Mouse (Mus musculus) limb, embryonic 14.5 days (tissue): ENCODE measurements around the gene Coro7. TPM values are rescaled to one million over a fixed set of nuclear protein-coding genes. Genes with fewer than 3 reads are reported as not detected.

ENCODE experiments used
- ATAC-seq: fragments of 200-750 bp; cut with Nextera tagmentation; 2 replicates; pipeline ENCODE4 v1.8.0; 2017; ENCODE audit warnings: low read depth, moderate number of reproducible peaks, moderate TSS enrichment; ENCODE audit not compliant: low FRiP score
- DNase-seq: peaks from one replicate; pipeline ENCODE4 v3.0.0-alpha.2; 2015; ENCODE audit warnings: low spot score
- H3K27ac ChIP-seq: fragments of 300-500 bp; sonication (generic); replicated peaks from 2 replicates; pipeline ENCODE4 v1.5.1; 2014; ENCODE audit warnings: low read depth, mild to moderate bottlenecking, low read length, moderate library complexity, mixed read lengths
- H3K27me3 ChIP-seq: fragments of 300-500 bp; sonication (generic); 2 replicates; pipeline ENCODE4 v1.6.1; 2014; ENCODE audit warnings: low read length, mixed read lengths; ENCODE audit not compliant: control insufficient read depth, insufficient read depth
- H3K36me3 ChIP-seq: fragments of 300-500 bp; sonication (generic); 2 replicates; pipeline ENCODE4 v1.6.1; 2014; ENCODE audit warnings: mild to moderate bottlenecking, low read length, moderate library complexity, mixed read lengths; ENCODE audit not compliant: control insufficient read depth, insufficient read depth
- H3K4me1 ChIP-seq: fragments of 300-500 bp; sonication (generic); 2 replicates; pipeline ENCODE4 v1.6.1; 2014; ENCODE audit warnings: antibody characterized with exemption, low read length, mixed read lengths; ENCODE audit not compliant: control insufficient read depth, insufficient read depth
- H3K4me2 ChIP-seq: fragments of 300-500 bp; sonication (generic); replicated peaks from 2 replicates; pipeline ENCODE4 v1.6.1; 2014; ENCODE audit warnings: low read depth, mild to moderate bottlenecking, low read length, moderate library complexity; ENCODE audit not compliant: severe bottlenecking
- H3K4me3 ChIP-seq: fragments of 300-500 bp; sonication (generic); replicated peaks from 2 replicates; pipeline ENCODE4 v1.5.1; 2014; ENCODE audit warnings: low read length
- H3K9ac ChIP-seq: fragments of 300-500 bp; sonication (generic); 2 replicates; pipeline ENCODE4 v1.6.1; 2014; ENCODE audit warnings: mild to moderate bottlenecking, low read depth, low read length, moderate library complexity; ENCODE audit not compliant: severe bottlenecking
- H3K9me3 ChIP-seq: fragments of 300-500 bp; sonication (generic); 2 replicates; pipeline ENCODE4 v1.6.1; 2016; ENCODE audit warnings: low read length; ENCODE audit not compliant: control insufficient read depth
- POLR2A ChIP-seq: fragments of 200-500 bp; IDR thresholded peaks from 2 replicates; pipeline ENCODE4 v1.8.0; 2012; ENCODE audit warnings: inconsistent platforms, mild to moderate bottlenecking, moderate library complexity, borderline replicate concordance; ENCODE audit not compliant: insufficient read depth, insufficient read length; ENCODE audit errors: extremely low read depth
- WGBS: fragments of 180-500 bp; shearing (Covaris S2); extraction: QIAGEN DNeasy Blood & Tissue Kit; methylation state at CpG from one replicate; pipeline ENCODE4 v1.1.7; 2014; 5-methylcytosine and 5-hydroxymethylcytosine counted together
- polyA plus RNA-seq, 2 experiments: library from polyadenylated mRNA; depleted of rRNA in 1 of 2; stranded (reverse) in 1 of 2; unstranded in 1 of 2; fragments of >200 nt; fragmentation: Nextera tagmentation in 1 of 2; extraction: Ambion mirVana in 1 of 2; gene quantifications; 2 replicates each; pipeline versions ENCODE4 v1.2.1 to v1.2.3; 2012 to 2014

The Coro7 gene
- polyA plus RNA-seq, 2 experiments = 15.0 to 40.8 TPM

- Histone ChIP-seq H3K9ac (no peak overlapping the region), H3K4me1 (no peaks in the 10 kb centered on the region), H3K27ac (no peak overlapping the region), H3K4me2 (no peak overlapping the region), H3K36me3 (peaks cover 87% of the 10 kb centered on the region), H3K27me3 (no peaks in the 10 kb centered on the region), H3K4me3 (no peak overlapping the region), H3K9me3 (no peaks in the 10 kb centered on the region)
- no peak for TF ChIP-seq POLR2A
- no peak for DNase-seq
- 79% methylated on average over 1 of the region's 1 CpGs for WGBS
- ATAC-seq = no peak
Measured at GRCm38 (mm10) chr16:4615297-4615696, 64.3 kb downstream of the Coro7 start.

GRCm38 (mm10) chr16:4614639-4615038 lies 64.9 kb downstream of the Coro7 start:
- Histone ChIP-seq H3K9ac (no peak overlapping the region), H3K27me3 (no peaks in the 10 kb centered on the region), H3K27ac (no peak overlapping the region), H3K9me3 (no peaks in the 10 kb centered on the region), H3K36me3 (peaks cover 90% of the 10 kb centered on the region), H3K4me2 (no peak overlapping the region), H3K4me3 (no peak overlapping the region), H3K4me1 (no peaks in the 10 kb centered on the region)
- ATAC-seq (no peak), DNase-seq (no peak)
- 88% methylated on average over 3 of the region's 3 CpGs for WGBS
- no peak for TF ChIP-seq POLR2A

GRCm38 (mm10) chr16:4613736-4614135 lies 65.8 kb downstream of the Coro7 start:
- no peak overlapping the region for H3K4me2 ChIP-seq
- H3K4me3 ChIP-seq = no peak overlapping the region
- H3K36me3 ChIP-seq = peaks cover 94% of the 10 kb centered on the region
- no peaks in the 10 kb centered on the region for H3K9me3 ChIP-seq
- no peaks in the 10 kb centered on the region for H3K27me3 ChIP-seq
- H3K9ac ChIP-seq = no peak overlapping the region
- no peak for DNase-seq
- H3K4me1 ChIP-seq = no peaks in the 10 kb centered on the region
- no peak overlapping the region for H3K27ac ChIP-seq
- 96% methylated on average over 9 of the region's 9 CpGs for WGBS
- TF ChIP-seq POLR2A = no peak
- ATAC-seq = no peak

GRCm38 (mm10) chr16:4611676-4612075 lies 67.9 kb downstream of the Coro7 start:
- no peak overlapping the region for H3K4me2 ChIP-seq
- 89% methylated on average over 7 of the region's 7 CpGs for WGBS
- peaks cover 13% of the 10 kb centered on the region for H3K4me1 ChIP-seq
- no peak overlapping the region for H3K4me3 ChIP-seq
- H3K9ac ChIP-seq = no peak overlapping the region
- H3K27ac ChIP-seq = no peak overlapping the region
- no peak for DNase-seq
- no peak for TF ChIP-seq POLR2A
- H3K27me3 ChIP-seq = no peaks in the 10 kb centered on the region
- ATAC-seq = no peak
- peaks cover 81% of the 10 kb centered on the region for H3K36me3 ChIP-seq
- H3K9me3 ChIP-seq = no peaks in the 10 kb centered on the region

GRCm38 (mm10) chr16:4611193-4611592 lies 68.4 kb downstream of the Coro7 start:
- H3K9me3 ChIP-seq = no peaks in the 10 kb centered on the region
- H3K4me1 ChIP-seq = peaks cover 18% of the 10 kb centered on the region
- H3K4me3 ChIP-seq = no peak overlapping the region
- H3K9ac ChIP-seq = no peak overlapping the region
- no peaks in the 10 kb centered on the region for H3K27me3 ChIP-seq
- no peak for TF ChIP-seq POLR2A
- H3K4me2 ChIP-seq = no peak overlapping the region
- ATAC-seq = no peak
- H3K27ac ChIP-seq = no peak overlapping the region
- WGBS = 91% methylated on average over 5 of the region's 5 CpGs
- DNase-seq = no peak
- peaks cover 77% of the 10 kb centered on the region for H3K36me3 ChIP-seq

- Histone ChIP-seq H3K9me3 (no peaks in the 10 kb centered on the region), H3K27me3 (no peaks in the 10 kb centered on the region), H3K4me2 (no peak overlapping the region), H3K9ac (no peak overlapping the region), H3K4me1 (peaks cover 44% of the 10 kb centered on the region), H3K4me3 (no peak overlapping the region), H3K36me3 (peaks cover 51% of the 10 kb centered on the region), H3K27ac (no peak overlapping the region)
- no peak for TF ChIP-seq POLR2A
- no peak for ATAC-seq
- DNase-seq = no peak
- 77% methylated on average over 19 of the region's 19 CpGs for WGBS
Measured at GRCm38 (mm10) chr16:4608532-4609059, 71.0 kb downstream of the Coro7 start.
